Mouse (Mus musculus) lung, postnatal 36 days (tissue): Measurements from ENCODE around the gene Rpl21.

Experiments
- DNase-seq: peaks from one replicate; pipeline ENCODE4 v3.0.0; 2022; ENCODE audit warnings: mixed read lengths

The Rpl21 gene

DNA sequence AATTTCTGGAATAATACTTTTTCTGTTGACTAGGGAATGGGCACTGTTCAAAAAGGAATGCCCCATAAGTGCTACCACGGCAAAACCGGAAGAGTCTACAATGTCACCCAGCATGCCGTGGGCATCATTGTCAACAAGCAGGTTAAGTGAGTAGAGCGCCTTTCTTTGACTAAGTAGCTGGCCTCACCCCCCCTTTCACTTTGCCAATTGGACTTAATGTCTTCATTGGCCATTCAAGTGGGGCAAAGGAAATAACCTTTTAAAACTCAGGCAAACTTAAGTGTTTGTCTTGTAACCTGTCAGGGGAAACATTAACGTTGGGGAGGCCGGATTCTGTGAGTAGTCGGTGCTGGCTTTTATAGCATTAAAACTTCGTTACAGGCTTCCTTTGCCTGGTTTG is 2.3 kb downstream of the Rpl21 start:
- peak; percentile 55 for DNase-seq

- no peak for DNase-seq
These were observed 5.5 kb downstream of the Rpl21 start for GRCm38 (mm10) chr5:146837967-146838720.

GRCm38 (mm10) chr5:146838836-146839648 is 6.4 kb downstream of the Rpl21 start:
- no peak for DNase-seq

DNA sequence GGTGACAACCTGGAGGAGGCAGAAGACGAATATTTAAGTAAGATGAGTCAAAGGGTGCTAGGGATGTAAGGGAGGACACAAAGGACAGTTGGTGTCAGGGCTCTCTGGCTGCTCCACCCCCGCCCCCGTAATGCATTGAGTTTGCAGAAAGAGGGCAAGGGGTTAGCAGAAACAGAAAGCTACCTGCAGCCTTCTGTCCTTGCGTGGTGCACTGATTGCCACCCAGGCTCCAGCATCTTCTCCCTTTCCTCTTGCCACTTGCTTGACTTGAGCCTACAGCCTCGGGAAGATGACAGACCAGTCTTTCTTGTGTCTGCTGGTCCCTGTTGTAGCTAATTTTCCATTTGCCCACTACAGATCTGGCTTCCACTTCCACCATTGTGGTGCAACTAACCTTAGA is 7.1 kb downstream of the Rpl21 start:
- no peak for DNase-seq

DNA sequence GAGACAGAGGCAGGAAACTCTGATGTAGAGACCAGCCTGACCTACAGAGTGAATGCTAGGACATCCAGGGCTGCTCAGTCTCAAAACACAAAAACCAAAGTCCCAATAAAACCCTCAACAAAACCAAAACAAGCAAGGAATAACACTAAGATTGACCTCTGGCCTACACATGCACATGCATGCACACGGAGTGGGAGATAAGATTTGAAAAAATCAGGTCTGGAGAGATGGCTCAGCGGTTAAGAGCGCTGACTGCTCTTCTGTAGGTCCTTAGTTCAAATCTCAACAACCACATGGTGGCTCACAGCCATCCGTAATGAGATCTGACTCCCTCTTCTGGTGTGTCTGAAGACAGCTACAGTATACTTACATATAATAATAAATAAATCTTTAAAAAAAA is 7.7 kb downstream of the Rpl21 start:
- no peak for DNase-seq

DNA sequence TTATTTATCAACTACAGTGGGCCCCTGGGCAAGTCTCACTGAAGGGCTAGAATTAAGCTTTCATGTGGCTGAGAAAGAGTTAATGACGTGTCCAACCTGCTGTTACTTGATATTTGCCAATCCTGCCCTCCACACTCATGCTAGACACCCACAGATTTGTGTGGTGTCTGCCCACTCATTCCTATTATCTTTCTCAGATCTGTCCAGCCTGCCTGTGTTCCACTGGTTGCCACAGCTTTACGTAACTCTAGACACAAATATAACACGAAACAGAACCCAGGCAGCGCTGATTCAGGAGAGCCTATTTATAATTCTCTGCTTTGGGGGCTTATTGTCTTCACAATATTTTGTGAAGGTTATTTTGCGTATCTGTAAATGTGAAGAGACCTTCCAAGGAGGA is 8.6 kb downstream of the Rpl21 start:
- no peak for DNase-seq

DNA sequence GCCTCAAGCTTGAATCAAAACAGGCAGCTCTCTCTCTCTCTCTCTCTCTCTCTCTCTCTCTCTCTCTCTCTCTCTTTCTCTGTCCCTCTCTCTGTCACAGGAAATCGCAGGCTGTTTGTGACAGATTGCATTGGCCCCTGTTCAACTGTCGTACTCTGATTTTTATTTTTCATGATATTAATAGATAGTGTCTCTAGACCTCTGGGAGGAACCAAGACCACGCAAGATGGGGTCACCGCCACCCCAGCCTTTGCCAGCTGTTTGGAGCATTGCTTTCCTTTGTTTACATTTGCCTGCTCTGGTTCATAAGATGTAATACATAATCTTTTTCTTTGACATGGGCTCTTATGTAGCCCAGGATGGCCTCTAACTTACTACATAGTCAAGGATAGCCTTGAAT is 9.3 kb downstream of the Rpl21 start:
- DNase-seq = peak; percentile 44

DNA sequence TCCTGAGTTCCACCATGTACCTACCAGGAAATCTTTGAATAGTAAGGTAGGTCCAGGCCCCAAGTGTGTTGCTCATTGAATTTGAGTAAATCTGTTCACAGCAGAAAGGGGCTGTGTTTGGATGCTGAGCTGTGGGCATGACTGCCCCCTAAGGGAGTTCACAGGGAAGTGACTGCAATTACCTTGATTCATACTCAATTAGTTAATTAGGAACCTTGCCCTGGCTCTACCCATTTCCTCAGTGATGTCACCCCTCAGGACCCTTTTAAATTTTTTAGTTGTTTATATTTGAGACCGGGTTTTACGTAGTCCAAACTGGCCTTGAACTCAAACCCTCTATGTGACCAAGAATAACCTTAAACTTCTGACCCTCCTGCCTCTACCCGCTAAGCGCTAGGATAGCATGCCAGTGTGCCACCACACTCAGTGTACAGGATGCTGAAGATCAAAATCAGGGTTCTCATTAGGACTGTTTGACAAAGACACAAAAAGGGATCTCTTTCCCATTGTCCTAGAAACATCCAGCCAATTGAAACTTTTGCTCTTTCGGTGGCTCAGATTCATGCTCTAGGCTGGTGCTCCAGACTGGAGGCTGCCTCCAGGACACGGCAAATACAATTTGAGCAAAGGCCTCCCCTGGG is 11.7 kb downstream of the Rpl21 start:
- no peak for DNase-seq

GRCm38 (mm10) chr5:146844945-146845365 is 12.3 kb downstream of the Rpl21 start, which contains the start of gene Rasl11a:
TSS of gene Rasl11a (plus strand) at chr5:146845071.
- peak; percentile 93 for DNase-seq

DNA sequence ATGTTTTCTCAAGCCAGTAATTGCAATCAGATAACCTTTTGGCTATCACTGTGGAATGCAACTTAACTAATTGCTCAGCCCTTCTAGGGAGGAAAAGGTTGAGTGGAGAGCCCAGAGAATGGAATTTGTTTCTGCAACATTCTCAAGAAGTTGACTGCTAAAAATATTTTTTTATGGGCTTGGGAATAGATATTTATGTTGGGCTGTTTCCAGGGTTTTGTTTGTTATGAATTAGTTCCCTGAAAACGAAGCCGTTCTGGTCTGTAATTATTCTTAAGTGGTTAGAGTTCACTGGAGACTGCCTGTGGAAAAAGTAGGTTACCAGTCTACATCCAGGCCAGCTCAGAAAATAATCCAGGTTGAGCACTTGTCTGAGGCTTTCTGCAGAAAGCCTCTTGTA is 13.8 kb downstream of the Rpl21 start:
- peak; percentile 41 for DNase-seq

GRCm38 (mm10) chr5:146848936-146849582 is 16.4 kb downstream of the Rpl21 start:
- peak; percentile 63 for DNase-seq

GRCm38 (mm10) chr5:146856106-146856505 is 23.4 kb downstream of the Rpl21 start:
- no peak for DNase-seq

DNA sequence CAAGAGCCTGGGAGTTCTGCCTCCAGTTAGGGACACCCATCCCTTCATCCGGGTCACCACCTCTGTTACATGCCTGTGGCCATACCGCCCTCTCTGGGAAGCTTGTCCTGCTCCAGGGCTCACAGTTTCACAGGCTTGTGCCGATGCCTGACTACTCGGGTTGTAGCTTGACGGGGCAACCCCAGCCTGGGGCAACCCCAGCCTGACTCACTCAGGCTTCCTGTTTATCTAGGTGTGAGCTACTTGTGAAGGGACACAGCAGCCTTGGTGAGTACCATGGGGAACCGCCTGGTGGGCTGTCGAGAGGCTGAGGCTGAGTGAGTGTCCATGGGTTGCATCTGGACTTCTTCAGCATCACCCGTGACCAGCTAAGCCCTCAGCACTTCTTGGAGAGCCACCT is 24.9 kb downstream of the Rpl21 start:
- DNase-seq = no peak

GRCm38 (mm10) chr5:146858772-146859171 is 26.1 kb downstream of the Rpl21 start:
- DNase-seq = no peak

DNA sequence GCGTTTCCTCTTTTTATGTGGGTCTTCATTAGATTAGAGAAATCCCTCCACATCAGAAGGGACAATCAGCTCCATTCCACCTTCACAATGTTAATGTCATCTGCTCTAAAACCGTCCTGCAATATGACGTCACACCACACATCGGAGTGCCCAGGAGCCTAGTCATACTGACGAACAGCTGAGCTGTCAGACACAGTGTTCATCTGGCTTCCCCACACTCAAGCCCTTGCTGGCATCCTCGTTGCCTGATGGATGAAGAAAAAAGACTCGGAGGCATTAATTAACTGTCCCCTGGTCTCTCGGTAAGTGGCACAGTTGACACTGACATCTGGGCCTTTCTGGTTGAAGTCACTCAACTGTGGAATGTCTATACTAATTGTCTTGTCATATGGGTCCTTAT is 26.6 kb downstream of the Rpl21 start:
- DNase-seq = no peak

GRCm38 (mm10) chr5:146860222-146860998 is 27.7 kb downstream of the Rpl21 start:
- DNase-seq = no peak

GRCm38 (mm10) chr5:146861588-146861987 is 28.9 kb downstream of the Rpl21 start:
- peak; percentile 76 for DNase-seq

- no peak for DNase-seq
These were observed 32.8 kb downstream of the Rpl21 start for GRCm38 (mm10) chr5:146865511-146865910.

- DNase-seq = no peak
These were observed 33.6 kb downstream of the Rpl21 start for GRCm38 (mm10) chr5:146866277-146866676.

GRCm38 (mm10) chr5:146867246-146867945 is 34.7 kb downstream of the Rpl21 start:
- peak; percentile 62 for DNase-seq

DNA sequence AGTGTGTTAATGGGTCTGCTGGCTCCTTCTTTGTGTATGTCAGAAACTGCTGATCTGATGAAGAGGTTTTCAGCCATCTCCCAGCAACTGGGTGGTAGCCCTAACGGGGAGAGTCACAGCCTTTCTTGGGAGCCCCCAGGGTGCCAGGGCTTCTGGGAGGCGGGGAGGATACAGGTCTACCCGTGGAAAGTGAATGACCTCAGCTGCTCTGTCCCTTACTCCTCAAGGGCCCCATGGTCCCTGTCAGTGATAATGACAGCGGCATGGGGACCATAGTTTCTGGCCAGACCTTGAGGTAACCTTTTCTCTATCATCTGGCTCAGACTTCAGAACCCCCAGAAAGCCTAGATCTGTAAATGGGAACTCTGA is 35.2 kb downstream of the Rpl21 start:
- DNase-seq = no peak
